ENCODE assay signal across 30 mouse cellular contexts in the genomic region with DNA sequence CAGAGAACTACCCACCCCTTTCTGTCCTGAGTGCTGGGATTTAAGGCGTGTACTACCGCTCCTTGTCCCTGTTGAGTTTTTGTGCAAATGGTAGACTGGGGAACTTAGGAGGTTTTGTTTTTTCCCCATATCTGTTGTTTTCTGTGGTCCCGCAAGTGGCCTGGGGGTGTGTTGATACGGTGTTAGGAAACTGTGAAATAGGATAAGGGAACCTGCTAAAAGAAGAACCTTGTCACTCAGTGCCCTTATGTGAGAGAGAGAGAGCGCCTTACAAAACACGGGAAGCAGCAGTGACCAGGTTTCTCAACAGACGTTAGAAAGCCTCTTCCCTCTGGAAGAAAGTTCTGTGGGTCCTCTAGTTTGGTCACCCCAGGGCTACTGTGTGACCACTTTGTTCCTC. TPM values are rescaled to one million over a fixed set of nuclear protein-coding genes. Genes with fewer than 3 reads are reported as not detected.
DNase-seq lines count a peak whose midpoint lies in the region; ATAC-seq and TF ChIP-seq lines count a peak whose summit lies in the region.
"Had no signal": no experiment of that assay in that cellular context is flagged by ENCODE, and none has a peak within 500 bp of the region (broad histone marks: within the 10 kb centered on the region; RNA-seq: fewer than 3 reads in every experiment).

No protein-coding gene starts in this region.

- peaks cover 4% of the 10 kb centered on the region for H3K36me3 ChIP-seq in liver, embryonic 11.5 days (ENCODE audit: control insufficient read depth, insufficient read depth, low read length)
- peaks cover 26% of the 10 kb centered on the region for H3K36me3 ChIP-seq in liver, postnatal 0 days (replicated peaks; ENCODE audit: insufficient read depth, low read length)
- peaks cover 9% of the 10 kb centered on the region for H3K36me3 ChIP-seq in thymus, adult 2 months (ENCODE audit: control insufficient read depth, insufficient read depth, low read length)
- peaks cover 31% of the 10 kb centered on the region for H3K36me3 ChIP-seq in embryonic facial prominence, embryonic 10.5 days (replicated peaks)

- WGBS in liver, embryonic 11.5 days, result 37% methylated on average over 7 of the region's 7 CpGs
- WGBS in liver, postnatal 0 days (ENCODE audit: insufficient replicate concordance), result 42% methylated on average over 7 of the region's 7 CpGs
- WGBS in thymus, adult 2 months, result 91% methylated on average over 7 of the region's 7 CpGs
- 75% methylated on average over 7 of the region's 7 CpGs for WGBS in embryonic facial prominence, embryonic 10.5 days

- DNase-seq in lung, postnatal 36 days, result peak; percentile 24
- DNase-seq in lung, postnatal 10 days, result no peak
- no peak for DNase-seq in liver, embryonic 11.5 days (ENCODE audit: low spot score)
- no peak for DNase-seq in liver, postnatal 0 days
- DNase-seq in thymus, adult 2 months, result no peak
- no peak for DNase-seq in cerebellum, postnatal 10 days
- DNase-seq in embryonic facial prominence, embryonic 10.5 days (ENCODE audit: low spot score), result no peak
- DNase-seq: adrenal gland, adult 8-10 months; cerebellum, adult 8-10 months; forebrain, postnatal 0 days; gastrocnemius, postnatal 14 days; heart, adult 18-20 months; heart, postnatal 14 days; kidney, adult 18-20 months; kidney, postnatal 10 days; midbrain, embryonic 14.5 days; retina, postnatal 1 day; right cerebral cortex, postnatal 4 days; thymus, postnatal 4 days had no signal

- peaks cover 19% of the 10 kb centered on the region for H3K4me1 ChIP-seq in liver, embryonic 11.5 days (replicated peaks; ENCODE audit: control insufficient read depth, insufficient read depth, low read length)
- peaks cover 4% of the 10 kb centered on the region; the same call in 1 of the 2 replicates for H3K4me1 ChIP-seq in liver, postnatal 0 days (ENCODE audit: insufficient read depth)
- H3K4me1 ChIP-seq in thymus, adult 2 months (replicated peaks; ENCODE audit: control insufficient read depth, insufficient read depth, low read length), result no peaks in the 10 kb centered on the region
- H3K4me1 ChIP-seq in embryonic facial prominence, embryonic 10.5 days, result peaks cover 2% of the 10 kb centered on the region
- H3K4me1 ChIP-seq: neural tube, embryonic 12.5 days had no signal

- H3K4me2 ChIP-seq in liver, embryonic 11.5 days, result peak overlapping the region; percentile 33
- peak overlapping the region; percentile 19 for H3K4me2 ChIP-seq in liver, postnatal 0 days (ENCODE audit: low read depth, low read length)
- H3K4me2 ChIP-seq: heart, embryonic 13.5 days; hindbrain, embryonic 13.5 days; limb, embryonic 13.5 days; lung, embryonic 15.5 days; neural tube, embryonic 12.5 days had no signal

- no peaks in the 10 kb centered on the region for H3K9me3 ChIP-seq in liver, embryonic 11.5 days (ENCODE audit: control insufficient read depth, low read length)
- H3K9me3 ChIP-seq in liver, postnatal 0 days (ENCODE audit: low read length), result no peaks in the 10 kb centered on the region
- H3K9me3 ChIP-seq in embryonic facial prominence, embryonic 10.5 days, result no peaks in the 10 kb centered on the region
- H3K9me3 ChIP-seq: forebrain, embryonic 10.5 days; heart, embryonic 13.5 days; hindbrain, embryonic 13.5 days; limb, embryonic 13.5 days; lung, embryonic 15.5 days; neural tube, embryonic 12.5 days had no signal

- TF ChIP-seq POLR2A in thymus, adult 2 months (IDR thresholded peaks at IDR 0.05; ENCODE audit: control insufficient read depth, extremely low read depth, insufficient read depth, low read length, poor library complexity), result no peak

- H3K4me3 ChIP-seq in liver, embryonic 11.5 days (ENCODE audit: low read depth, low read length), result no peak overlapping the region
- no peak overlapping the region for H3K4me3 ChIP-seq in liver, postnatal 0 days (ENCODE audit: low read depth, low read length)
- no peak overlapping the region for H3K4me3 ChIP-seq in thymus, adult 2 months (ENCODE audit: control insufficient read depth, insufficient read depth, low read length)
- no peak overlapping the region for H3K4me3 ChIP-seq in embryonic facial prominence, embryonic 10.5 days
- H3K4me3 ChIP-seq: forebrain, embryonic 10.5 days; heart, embryonic 13.5 days; hindbrain, embryonic 13.5 days; limb, embryonic 13.5 days; lung, embryonic 15.5 days; neural tube, embryonic 12.5 days had no signal

- peak; percentile 76 for TF ChIP-seq EP300 in liver, postnatal 0 days (IDR thresholded peaks at IDR 0.05; ENCODE audit: low read depth)

- peak; percentile 81 for ATAC-seq in liver, embryonic 11.5 days (replicated peaks; ENCODE audit: low FRiP score)
- peak; percentile 78 for ATAC-seq in liver, postnatal 0 days
- peak; percentile 43; the same call in 1 of the 2 replicates for ATAC-seq in neutrophil, adult 5-6 weeks (ENCODE audit: extremely low read depth, insufficient number of reproducible peaks, low FRiP score, poor library complexity, severe bottlenecking)
- ATAC-seq: activated CD4-positive, CD25-positive, alpha-beta regulatory T cell, adult 4 months; CD4-positive, CD25-positive, alpha-beta regulatory T cell, adult 4 months; forebrain, postnatal 0 days; inflammation-experienced regulatory T-cells, adult 6 months had no signal

- TF ChIP-seq CTCF in liver, postnatal 0 days (IDR thresholded peaks at IDR 0.05; ENCODE audit: low read depth), result no peak
- TF ChIP-seq CTCF in thymus, adult 2 months (IDR thresholded peaks at IDR 0.05; ENCODE audit: borderline replicate concordance, control insufficient read depth, extremely low read depth, insufficient read depth, low read length, poor library complexity), result no peak

- no peak overlapping the region for H3K9ac ChIP-seq in liver, embryonic 11.5 days (ENCODE audit: low read depth, low read length)
- H3K9ac ChIP-seq in liver, postnatal 0 days (replicated peaks), result no peak overlapping the region
- H3K9ac ChIP-seq: forebrain, postnatal 0 days; heart, embryonic 13.5 days; hindbrain, embryonic 13.5 days; limb, embryonic 13.5 days; lung, embryonic 15.5 days; neural tube, embryonic 12.5 days had no signal

- peak overlapping the region; percentile 13; the same call in 1 of the 2 replicates for H3K27ac ChIP-seq in liver, embryonic 11.5 days (ENCODE audit: low read depth, low read length)
- H3K27ac ChIP-seq in liver, postnatal 0 days (ENCODE audit: low read depth), result peak overlapping the region; percentile 49
- no peak overlapping the region for H3K27ac ChIP-seq in thymus, adult 2 months (ENCODE audit: control insufficient read depth, insufficient read depth, low read length)
- no peak overlapping the region for H3K27ac ChIP-seq in embryonic facial prominence, embryonic 10.5 days (replicated peaks)
- H3K27ac ChIP-seq: forebrain, embryonic 10.5 days; heart, embryonic 13.5 days; hindbrain, embryonic 13.5 days; limb, embryonic 13.5 days; lung, embryonic 15.5 days; neural tube, embryonic 12.5 days had no signal

- no peaks in the 10 kb centered on the region for H3K27me3 ChIP-seq in liver, embryonic 11.5 days (replicated peaks; ENCODE audit: control insufficient read depth, insufficient read depth, low read length)
- no peaks in the 10 kb centered on the region for H3K27me3 ChIP-seq in liver, postnatal 0 days (ENCODE audit: insufficient read depth, low read length)
- no peaks in the 10 kb centered on the region for H3K27me3 ChIP-seq in thymus, adult 2 months (ENCODE audit: control insufficient read depth, insufficient read depth, low read length)
- H3K27me3 ChIP-seq in embryonic facial prominence, embryonic 10.5 days (replicated peaks; ENCODE audit: low read depth, poor library complexity, severe bottlenecking), result no peaks in the 10 kb centered on the region
- H3K27me3 ChIP-seq: heart, embryonic 13.5 days; hindbrain, embryonic 13.5 days; limb, embryonic 13.5 days; lung, embryonic 15.5 days; neural tube, embryonic 12.5 days had no signal

RNA-seq across cellular contexts. Expression of a gene that starts 13.1 kb away (rescaled TPM):
- 15.2 and 15.8 TPM in 2 replicates for polyA plus RNA-seq in liver, embryonic 11.5 days (2014; fragmentation: Nextera tagmentation; extraction: Ambion mirVana)
- polyA plus RNA-seq in liver, postnatal 0 days (2015; fragmentation: Nextera tagmentation; extraction: Ambion mirVana), result 8.0 and 8.5 TPM in 2 replicates
- 103 and 104 TPM in 2 replicates for total RNA-seq in neutrophil, adult 5-6 weeks (2017)
- polyA plus RNA-seq in thymus, adult 2 months (2012; rRNA removed), result 89.7 and 96.4 TPM in 2 replicates
- 32.0 and 33.0 TPM in 2 replicates for polyA plus RNA-seq in embryonic facial prominence, embryonic 10.5 days (2016; fragmentation: Nextera tagmentation; extraction: Ambion mirVana)

RNA-seq across cellular contexts. Expression of a gene that starts 25.2 kb away (rescaled TPM):
- 3.5 and 5.2 TPM in 2 replicates for polyA plus RNA-seq in liver, embryonic 11.5 days (2014; fragmentation: Nextera tagmentation; extraction: Ambion mirVana)
- not detected in 2 replicates for polyA plus RNA-seq in liver, postnatal 0 days (2015; fragmentation: Nextera tagmentation; extraction: Ambion mirVana)
- not detected in 2 replicates for total RNA-seq in neutrophil, adult 5-6 weeks (2017)
- 2.0 and 2.4 TPM in 2 replicates for polyA plus RNA-seq in thymus, adult 2 months (2012; rRNA removed)
- polyA plus RNA-seq in embryonic facial prominence, embryonic 10.5 days (2016; fragmentation: Nextera tagmentation; extraction: Ambion mirVana), result 0.58 and 0.72 TPM in 2 replicates
- total RNA-seq: layer of hippocampus, postnatal 25 days had no signal
- polyA plus RNA-seq: activated CD4-positive, CD25-positive, alpha-beta regulatory T cell, adult 4 months; CD4-positive, CD25-positive, alpha-beta regulatory T cell, adult 4 months; inflammation-experienced regulatory T-cells, adult 6 months had no signal

RNA-seq across cellular contexts. Expression of a gene that starts 29.6 kb away (rescaled TPM):
- polyA plus RNA-seq in liver, embryonic 11.5 days (2014; fragmentation: Nextera tagmentation; extraction: Ambion mirVana), result 4.3 and 5.4 TPM in 2 replicates
- polyA plus RNA-seq in liver, postnatal 0 days (2015; fragmentation: Nextera tagmentation; extraction: Ambion mirVana), result 4.7 and 6.6 TPM in 2 replicates
- total RNA-seq in neutrophil, adult 5-6 weeks (2017), result 1.3 and 2.0 TPM in 2 replicates
- 44.4 and 45.7 TPM in 2 replicates for polyA plus RNA-seq in thymus, adult 2 months (2012; rRNA removed)
- 3.9 and 4.0 TPM in 2 replicates for polyA plus RNA-seq in embryonic facial prominence, embryonic 10.5 days (2016; fragmentation: Nextera tagmentation; extraction: Ambion mirVana)

RNA-seq across cellular contexts. Expression of a gene that starts 48.0 kb away (rescaled TPM):
- 19.9 and 21.6 TPM in 2 replicates for polyA plus RNA-seq in liver, embryonic 11.5 days (2014; fragmentation: Nextera tagmentation; extraction: Ambion mirVana)
- 50.0 and 58.5 TPM in 2 replicates for polyA plus RNA-seq in liver, postnatal 0 days (2015; fragmentation: Nextera tagmentation; extraction: Ambion mirVana)
- 0.35 and 3.2 TPM in 2 replicates for total RNA-seq in neutrophil, adult 5-6 weeks (2017)
- 13.0 and 15.9 TPM in 2 replicates for polyA plus RNA-seq in thymus, adult 2 months (2012; rRNA removed)
- 23.5 and 24.5 TPM in 2 replicates for polyA plus RNA-seq in embryonic facial prominence, embryonic 10.5 days (2016; fragmentation: Nextera tagmentation; extraction: Ambion mirVana)

Comparison
In these comparisons a context has a peak if more than half of its experiments do, and no peak if none do; other contexts are left out.
1. H3K27ac ChIP-seq: peak in liver, embryonic 11.5 days (single experiment) and liver, postnatal 0 days (single experiment); none in thymus, adult 2 months (single experiment) and embryonic facial prominence, embryonic 10.5 days (single experiment).
2. Peak in every context shown above with its lines, with median percentiles within 50 percentile points of each other: ATAC-seq.